Mouse (Mus musculus) monocyte, adult 2 months (primary cell): ENCODE measurements around the gene Creb3l1.

ENCODE experiments used
- DNase-seq, 2 experiments: peaks; one replicate each; pipeline ENCODE4 v3.0.0; 2022; ENCODE audit warnings: low spot score in 2 of 2, low read depth in 1 of 2

The Creb3l1 gene

DNA sequence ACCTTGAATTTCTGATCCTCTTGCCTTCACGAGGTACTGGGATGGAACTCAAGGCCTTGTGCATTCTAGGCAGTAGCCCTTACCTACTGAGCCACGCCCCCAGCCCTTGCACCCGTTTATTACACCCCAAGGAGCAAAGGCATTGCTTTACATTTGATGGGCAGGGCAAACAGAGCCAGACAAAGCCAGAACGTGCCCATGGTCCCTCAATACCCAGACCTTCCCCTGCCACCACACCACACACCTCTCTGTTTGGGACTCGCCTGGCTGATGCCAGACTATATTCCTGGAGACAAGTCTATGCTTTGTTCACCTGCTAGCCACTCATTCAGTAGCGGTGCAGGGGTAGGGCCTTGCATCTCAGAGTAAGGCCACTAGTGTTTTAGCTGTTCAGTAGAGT, 17.8 kb downstream of the Creb3l1 start:
- DNase-seq = no peak

GRCm38 (mm10) chr2:92004617-92005016, 19.7 kb downstream of the Creb3l1 start:
- no peak for DNase-seq

GRCm38 (mm10) chr2:91997905-91998608, 26.2 kb downstream of the Creb3l1 start:
- DNase-seq = no peak

GRCm38 (mm10) chr2:91996006-91996405, 28.3 kb downstream of the Creb3l1 start:
- no peak for DNase-seq

DNA sequence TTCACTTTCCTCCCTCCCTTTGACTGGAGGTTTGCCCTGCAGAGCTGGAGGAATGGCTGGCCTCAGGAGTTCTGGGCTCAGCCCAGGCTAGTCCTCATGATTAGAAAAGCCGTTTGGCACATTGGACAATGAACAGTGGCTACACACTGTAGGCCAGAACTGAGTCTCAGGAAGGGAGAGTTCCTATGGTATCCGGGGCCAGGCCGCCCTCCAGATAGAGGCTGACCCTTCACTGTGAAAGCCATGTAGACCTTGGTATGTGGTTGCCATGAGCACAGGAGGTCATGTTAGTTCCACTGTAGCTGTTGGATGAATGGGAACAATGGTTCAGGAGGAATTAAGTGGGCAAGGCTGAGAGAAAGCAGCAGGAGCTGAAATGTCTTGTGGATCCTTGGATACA, 30.9 kb downstream of the Creb3l1 start:
- DNase-seq = no peak

- no peak for DNase-seq
These were observed 34.6 kb downstream of the Creb3l1 start for GRCm38 (mm10) chr2:91989750-91990149.

DNA sequence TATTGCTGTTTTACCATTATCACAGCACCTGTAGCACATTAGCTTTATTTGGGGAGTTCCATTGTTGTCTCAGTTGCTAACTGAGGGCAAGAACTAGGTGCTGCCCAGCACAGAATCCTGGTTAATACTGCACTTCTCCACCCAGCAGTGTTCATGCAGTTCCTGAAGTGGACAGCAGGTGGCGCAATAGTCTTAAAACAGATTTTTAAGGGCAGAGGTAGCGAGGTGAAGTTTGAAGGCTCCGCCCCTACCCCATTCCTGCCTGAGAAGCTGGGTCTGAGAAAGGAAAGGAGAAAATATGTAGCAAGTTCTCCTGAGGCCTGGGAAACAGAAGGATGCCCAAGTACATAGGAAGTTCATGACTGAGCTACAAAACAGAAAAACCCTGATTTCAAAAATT, 36.8 kb downstream of the Creb3l1 start:
- peak in 1 of 2 experiments; percentile 73 for DNase-seq

GRCm38 (mm10) chr2:91986071-91986470, 38.2 kb downstream of the Creb3l1 start:
- DNase-seq = no peak

- DNase-seq = no peak
These were observed 39.3 kb downstream of the Creb3l1 start for GRCm38 (mm10) chr2:91984906-91985525.

- peak; percentile 59 to 66 for DNase-seq
These were observed 39.9 kb downstream of the Creb3l1 start for GRCm38 (mm10) chr2:91984439-91984838.

- no peak for DNase-seq
These were observed 43.5 kb downstream of the Creb3l1 start for GRCm38 (mm10) chr2:91980830-91981229.

GRCm38 (mm10) chr2:91980245-91980644, 44.1 kb downstream of the Creb3l1 start:
- no peak for DNase-seq

DNA sequence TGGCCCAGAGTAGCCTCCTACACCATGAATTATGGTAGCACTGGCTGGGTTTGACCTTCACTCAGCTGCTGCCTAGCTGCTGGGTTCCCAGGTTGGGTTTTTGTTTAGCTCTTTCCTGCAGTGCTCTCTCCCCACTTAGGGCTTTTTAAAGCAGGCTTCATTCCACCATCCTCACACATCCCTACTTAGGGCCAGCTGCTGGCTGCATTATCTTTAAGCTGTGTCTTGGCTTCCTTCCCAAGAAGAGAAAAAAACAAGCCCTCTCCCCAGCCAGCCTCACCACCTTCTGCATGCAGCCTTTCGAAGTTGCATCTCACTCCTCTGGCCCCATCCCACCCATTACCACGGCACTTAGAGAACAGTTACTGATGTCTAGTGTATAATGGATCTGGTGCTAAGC, 45.8 kb downstream of the Creb3l1 start:
- DNase-seq = no peak

- no peak for DNase-seq
These were observed 46.3 kb downstream of the Creb3l1 start for GRCm38 (mm10) chr2:91977960-91978359.

DNA sequence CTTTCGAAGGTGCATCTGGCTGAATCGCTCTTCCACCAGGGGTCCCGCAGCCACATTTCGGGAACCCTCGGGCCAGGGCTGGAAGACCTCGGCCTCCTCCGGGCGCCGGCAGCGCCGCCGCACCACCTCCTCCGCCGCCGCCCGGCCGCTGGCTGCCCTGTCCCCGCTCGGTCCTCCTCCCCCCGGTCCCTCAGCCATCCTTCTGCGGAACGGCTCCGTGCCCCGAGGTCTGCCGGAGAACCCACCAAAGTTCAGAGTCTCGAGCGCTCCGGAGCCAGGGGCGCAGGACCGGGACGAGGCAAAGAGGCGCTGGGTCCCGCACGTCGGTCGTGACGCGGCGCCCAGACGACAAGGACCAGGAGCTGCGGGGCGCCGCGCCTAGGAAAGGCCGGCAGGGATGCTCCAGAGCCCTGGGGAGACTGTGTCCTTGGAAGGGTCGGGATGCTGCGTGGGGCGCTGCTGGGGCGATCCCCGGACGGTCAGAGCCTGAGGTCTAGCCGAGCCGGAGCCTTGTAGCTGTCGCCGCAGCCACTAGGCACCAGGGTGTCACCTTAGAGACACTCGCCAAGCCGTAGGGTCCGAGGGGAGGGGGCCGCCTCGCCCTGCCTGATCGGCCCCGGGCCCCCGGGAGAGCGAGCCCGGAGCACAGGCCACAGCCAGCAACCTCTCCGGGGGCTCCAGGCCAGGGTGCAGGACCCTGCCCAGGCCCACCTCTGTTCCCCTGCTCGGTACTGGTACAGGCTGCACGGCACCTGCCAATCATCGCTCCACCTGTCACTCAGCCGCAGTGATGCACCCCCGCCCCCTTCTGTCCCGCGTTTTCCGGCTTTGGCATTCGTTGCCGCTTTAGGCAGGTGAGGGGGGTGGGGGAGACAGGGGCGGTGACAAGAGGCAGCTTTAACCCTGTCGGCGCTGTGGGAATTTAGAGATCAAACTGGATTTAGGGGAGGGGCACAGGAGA, 48.4 kb downstream of the Creb3l1 start, which contains the start of gene Dgkz:
TSS of gene Dgkz (minus strand) at position 284 of the 961 bp plus-strand sequence.
- DNase-seq = no peak

- no peak for DNase-seq
These were observed 50.7 kb downstream of the Creb3l1 start for GRCm38 (mm10) chr2:91973416-91974135.

GRCm38 (mm10) chr2:91972121-91972566, 52.2 kb downstream of the Creb3l1 start:
- DNase-seq = peak; percentile 70 to 76

- no peak for DNase-seq
These were observed 52.8 kb downstream of the Creb3l1 start for GRCm38 (mm10) chr2:91971231-91972097.

GRCm38 (mm10) chr2:91967962-91968361, 56.3 kb downstream of the Creb3l1 start:
- DNase-seq = no peak

DNA sequence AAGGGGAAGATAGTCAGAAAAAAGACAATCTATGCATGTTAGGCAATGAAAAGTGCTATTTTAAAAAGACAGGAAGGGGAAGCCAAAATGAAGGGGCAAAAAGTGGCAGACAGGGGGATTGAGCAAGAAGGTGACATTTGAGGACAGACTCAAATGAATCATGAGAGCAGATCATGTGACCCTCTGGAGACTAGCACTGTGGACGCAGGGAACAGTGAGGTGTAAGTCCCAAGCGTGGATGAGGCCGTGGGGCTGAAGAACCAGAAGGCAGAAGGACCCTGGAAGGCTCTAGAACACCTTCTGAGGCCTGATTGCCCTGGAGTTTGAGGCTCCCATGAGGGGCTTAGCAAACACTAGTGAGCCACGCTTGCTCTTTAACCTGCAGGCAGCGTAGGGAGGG, 57.9 kb downstream of the Creb3l1 start:
- DNase-seq = peak in 1 of 2 experiments; percentile 43
